Mouse (Mus musculus): ENCODE data around the gene Fmnl2. TPM values are rescaled to one million over a fixed set of nuclear protein-coding genes. Genes with fewer than 3 reads are reported as not detected.

Fmnl2 gene
- polyA plus RNA-seq, 1 experiment from 2014 or later = 11.2 TPM

DNA sequence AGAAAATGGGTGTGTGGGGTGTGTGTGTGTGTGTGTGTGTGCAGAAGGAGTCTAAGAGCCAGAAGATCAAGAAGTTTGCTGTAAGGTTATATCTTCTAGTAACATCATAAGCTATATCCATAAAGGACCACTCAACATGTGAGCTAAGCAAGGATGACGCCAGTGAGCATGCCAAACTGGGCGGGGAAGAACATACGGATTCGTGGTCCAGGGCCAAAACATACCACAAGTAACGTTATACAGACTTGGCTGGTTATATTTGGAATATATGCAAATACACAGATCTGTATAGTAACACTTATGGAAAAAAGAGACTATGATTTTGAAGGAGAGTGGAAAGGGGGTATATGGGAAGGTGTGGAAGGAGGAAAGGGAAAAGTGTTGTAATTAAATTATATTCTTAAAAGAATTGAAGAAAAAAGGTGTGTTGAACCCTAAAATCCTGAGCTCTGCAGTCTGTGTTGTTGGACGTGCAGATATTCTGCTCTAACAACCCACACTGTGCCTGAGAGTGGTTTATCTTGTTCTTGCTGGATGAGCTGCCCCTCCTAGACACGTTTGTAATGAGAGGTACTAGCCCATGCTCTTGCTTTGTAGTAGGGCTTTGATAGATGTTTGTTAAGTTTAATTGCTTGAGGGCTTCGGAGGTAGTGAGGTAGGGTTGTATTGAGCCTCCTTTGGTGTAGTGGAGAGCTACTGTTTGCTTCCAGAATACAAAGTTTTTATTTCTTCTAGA lies 45.7 kb downstream of the Fmnl2 start:
- no peaks in the 10 kb centered on the region for H3K9me3 ChIP-seq (ENCODE audit: control insufficient read depth, low read length)
- no peaks in the 10 kb centered on the region for H3K36me3 ChIP-seq (ENCODE audit: control insufficient read depth, insufficient read depth, low read length)
- ATAC-seq (ENCODE audit: insufficient number of reproducible peaks, low FRiP score, low TSS enrichment, low read depth) (no peak), DNase-seq (ENCODE audit: low spot score) (no peak)
- H3K4me2 ChIP-seq (ENCODE audit: low read depth, severe bottlenecking) = no peak overlapping the region
- 67% methylated on average over 8 of the region's 8 CpGs for WGBS
- peaks cover 7% of the 10 kb centered on the region for H3K4me1 ChIP-seq (ENCODE audit: control insufficient read depth, insufficient read depth, low read length)
- H3K4me3 ChIP-seq (ENCODE audit: low read depth, low read length) = no peak overlapping the region
- H3K27ac ChIP-seq (replicated peaks; ENCODE audit: low read depth, low read length) = no peak overlapping the region
- H3K27me3 ChIP-seq (ENCODE audit: control insufficient read depth, insufficient read depth, low read length) = no peaks in the 10 kb centered on the region
- H3K9ac ChIP-seq (ENCODE audit: low read length) = no peak overlapping the region

DNA sequence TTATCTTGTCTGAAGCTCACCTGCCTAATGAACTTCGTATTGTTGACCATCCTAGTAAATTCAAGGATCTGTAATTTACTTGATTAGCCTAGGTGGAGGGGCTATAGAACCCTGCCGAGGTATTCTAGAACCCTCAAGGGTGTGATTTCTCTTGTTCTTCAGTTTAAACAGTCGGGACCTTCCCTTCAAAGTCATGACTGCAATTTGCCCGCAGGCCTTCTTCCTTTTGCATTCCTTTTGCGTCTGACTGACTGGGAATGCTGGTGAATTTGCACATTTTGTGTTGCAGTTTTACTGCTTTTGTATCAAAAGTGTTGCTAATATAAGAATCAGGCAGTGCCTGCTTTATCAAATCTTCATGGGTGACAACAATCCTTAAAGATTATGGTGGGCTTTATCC lies 46.9 kb downstream of the Fmnl2 start:
- DNase-seq (ENCODE audit: low spot score) (no peak), ATAC-seq (ENCODE audit: insufficient number of reproducible peaks, low FRiP score, low TSS enrichment, low read depth) (no peak)
- peaks cover 7% of the 10 kb centered on the region; the same call in 1 of the 2 replicates for H3K4me1 ChIP-seq (ENCODE audit: control insufficient read depth, insufficient read depth, low read length)
- H3K27me3 ChIP-seq (ENCODE audit: control insufficient read depth, insufficient read depth, low read length) = no peaks in the 10 kb centered on the region
- no peaks in the 10 kb centered on the region for H3K36me3 ChIP-seq (ENCODE audit: control insufficient read depth, insufficient read depth, low read length)
- 60% methylated on average over 5 of the region's 5 CpGs for WGBS
- H3K4me3 ChIP-seq (ENCODE audit: low read depth, low read length) = no peak overlapping the region
- H3K4me2 ChIP-seq (ENCODE audit: low read depth, severe bottlenecking) = no peak overlapping the region
- H3K9ac ChIP-seq (ENCODE audit: low read length) = no peak overlapping the region
- no peaks in the 10 kb centered on the region for H3K9me3 ChIP-seq (ENCODE audit: control insufficient read depth, low read length)
- no peak overlapping the region for H3K27ac ChIP-seq (replicated peaks; ENCODE audit: low read depth, low read length)

DNA sequence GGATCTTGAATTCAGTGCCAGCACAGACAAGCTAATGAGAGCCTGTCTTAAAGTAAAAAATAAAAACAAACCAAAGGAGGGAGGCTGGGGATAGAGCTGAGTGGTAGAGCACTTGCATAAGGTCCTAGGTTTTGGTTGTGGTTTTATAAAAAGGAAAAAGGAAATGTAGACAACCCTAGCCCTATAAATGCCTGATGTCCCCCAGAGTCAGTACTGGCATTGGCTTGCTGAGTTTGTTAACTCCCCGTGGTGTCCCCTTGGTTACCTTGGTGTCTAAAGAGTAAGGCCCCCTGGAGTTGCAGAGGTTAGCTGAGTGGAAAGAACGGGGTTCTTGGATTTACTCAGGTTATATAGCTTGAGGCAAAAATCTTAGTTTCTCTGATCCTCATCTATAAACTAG lies 55.7 kb downstream of the Fmnl2 start:
- H3K27ac ChIP-seq (replicated peaks; ENCODE audit: low read depth, low read length) = no peak overlapping the region
- DNase-seq (ENCODE audit: low spot score) = no peak
- H3K9me3 ChIP-seq (ENCODE audit: control insufficient read depth, low read length) = no peaks in the 10 kb centered on the region
- H3K4me3 ChIP-seq (ENCODE audit: low read depth, low read length) = no peak overlapping the region
- H3K4me2 ChIP-seq (ENCODE audit: low read depth, severe bottlenecking) = no peak overlapping the region
- H3K27me3 ChIP-seq (ENCODE audit: control insufficient read depth, insufficient read depth, low read length) = no peaks in the 10 kb centered on the region
- ATAC-seq (ENCODE audit: insufficient number of reproducible peaks, low FRiP score, low TSS enrichment, low read depth) = no peak
- H3K36me3 ChIP-seq (ENCODE audit: control insufficient read depth, insufficient read depth, low read length) = no peaks in the 10 kb centered on the region
- WGBS = 19% methylated on average over 2 of the region's 2 CpGs
- H3K4me1 ChIP-seq (ENCODE audit: control insufficient read depth, insufficient read depth, low read length) = peaks cover 7% of the 10 kb centered on the region; the same call in 1 of the 2 replicates
- no peak overlapping the region for H3K9ac ChIP-seq (ENCODE audit: low read length)

DNA sequence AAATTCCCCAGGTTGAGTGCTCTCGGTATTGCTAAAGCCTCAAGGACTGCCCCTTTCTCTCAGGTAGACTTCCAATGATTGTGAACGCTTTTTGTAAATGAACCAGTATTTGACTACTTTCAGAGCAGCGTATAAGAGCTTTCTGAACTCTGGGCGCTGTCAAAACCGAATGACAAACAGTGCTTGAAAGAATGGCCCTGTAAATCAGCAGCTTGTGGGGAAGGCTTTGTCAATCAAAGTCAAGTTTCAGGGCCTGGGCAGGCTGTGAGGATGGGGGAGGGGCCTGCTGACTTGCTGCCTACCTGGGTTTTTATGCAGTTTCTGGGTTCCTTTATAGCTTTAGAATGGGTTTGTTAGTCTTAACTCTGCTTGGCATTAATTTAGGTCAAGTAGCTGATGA lies 56.1 kb downstream of the Fmnl2 start:
- Histone ChIP-seq H3K4me2 (ENCODE audit: low read depth, severe bottlenecking) (no peak overlapping the region), H3K36me3 (ENCODE audit: control insufficient read depth, insufficient read depth, low read length) (no peaks in the 10 kb centered on the region), H3K27me3 (ENCODE audit: control insufficient read depth, insufficient read depth, low read length) (no peaks in the 10 kb centered on the region), H3K9me3 (ENCODE audit: control insufficient read depth, low read length) (no peaks in the 10 kb centered on the region), H3K27ac (replicated peaks; ENCODE audit: low read depth, low read length) (no peak overlapping the region), H3K4me1 (ENCODE audit: control insufficient read depth, insufficient read depth, low read length) (peaks cover 7% of the 10 kb centered on the region; the same call in 1 of the 2 replicates), H3K9ac (ENCODE audit: low read length) (no peak overlapping the region), H3K4me3 (ENCODE audit: low read depth, low read length) (no peak overlapping the region)
- WGBS = 20% methylated on average over 5 of the region's 5 CpGs
- ATAC-seq (ENCODE audit: insufficient number of reproducible peaks, low FRiP score, low TSS enrichment, low read depth) = no peak
- DNase-seq (ENCODE audit: low spot score) = peak; percentile 31

DNA sequence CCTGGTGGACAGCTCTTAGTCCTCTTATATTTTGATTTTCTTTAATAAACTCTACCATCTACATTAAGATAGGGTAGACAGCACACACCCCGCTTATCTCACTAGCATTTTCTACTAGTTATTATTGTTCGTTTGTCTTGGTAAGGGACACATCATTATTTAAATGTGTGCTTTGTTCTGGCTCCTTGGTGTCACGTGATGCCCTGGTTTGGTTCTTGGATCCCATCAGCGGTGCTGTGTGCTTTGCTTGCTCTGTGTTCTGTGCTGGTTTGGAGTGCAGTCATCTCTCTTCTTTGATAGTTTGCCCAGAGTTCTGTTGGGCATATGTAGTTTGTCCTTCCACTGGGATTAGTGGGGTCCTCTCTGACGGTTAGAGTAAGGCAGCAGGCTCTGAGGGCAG lies 57.9 kb downstream of the Fmnl2 start:
- Histone ChIP-seq H3K4me2 (ENCODE audit: low read depth, severe bottlenecking) (no peak overlapping the region), H3K27ac (replicated peaks; ENCODE audit: low read depth, low read length) (no peak overlapping the region), H3K4me3 (ENCODE audit: low read depth, low read length) (no peak overlapping the region), H3K36me3 (ENCODE audit: control insufficient read depth, insufficient read depth, low read length) (no peaks in the 10 kb centered on the region), H3K4me1 (ENCODE audit: control insufficient read depth, insufficient read depth, low read length) (peaks cover 7% of the 10 kb centered on the region; the same call in 1 of the 2 replicates), H3K9ac (ENCODE audit: low read length) (no peak overlapping the region), H3K27me3 (ENCODE audit: control insufficient read depth, insufficient read depth, low read length) (no peaks in the 10 kb centered on the region), H3K9me3 (ENCODE audit: control insufficient read depth, low read length) (no peaks in the 10 kb centered on the region)
- WGBS = 83% methylated on average over 5 of the region's 5 CpGs
- ATAC-seq (ENCODE audit: insufficient number of reproducible peaks, low FRiP score, low TSS enrichment, low read depth) = no peak
- DNase-seq (ENCODE audit: low spot score) = no peak

DNA sequence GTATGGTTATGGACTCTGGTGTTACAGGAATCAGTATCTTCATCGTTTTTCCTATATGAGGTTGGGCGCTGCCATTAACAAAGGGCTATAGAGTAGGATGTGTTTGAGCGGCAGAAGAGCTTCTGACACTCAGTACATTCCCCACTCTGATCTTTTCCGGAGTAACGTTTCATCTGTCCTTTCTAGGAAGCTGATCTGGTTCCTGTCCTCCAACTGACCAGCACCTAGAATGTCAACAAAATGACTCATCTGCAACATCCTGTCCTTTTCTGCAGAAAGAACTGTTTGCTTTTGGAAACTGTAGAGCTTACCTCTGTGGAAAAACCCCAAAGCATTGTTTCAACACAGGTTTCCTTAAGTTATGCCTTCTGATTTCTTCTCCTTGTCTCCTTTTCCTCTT lies 60.4 kb downstream of the Fmnl2 start:
- ATAC-seq (ENCODE audit: insufficient number of reproducible peaks, low FRiP score, low TSS enrichment, low read depth) = no peak
- no peak overlapping the region for H3K4me3 ChIP-seq (ENCODE audit: low read depth, low read length)
- H3K27ac ChIP-seq (replicated peaks; ENCODE audit: low read depth, low read length) = no peak overlapping the region
- no peaks in the 10 kb centered on the region for H3K36me3 ChIP-seq (ENCODE audit: control insufficient read depth, insufficient read depth, low read length)
- no peak for DNase-seq (ENCODE audit: low spot score)
- H3K4me2 ChIP-seq (ENCODE audit: low read depth, severe bottlenecking) = no peak overlapping the region
- peaks cover 7% of the 10 kb centered on the region; the same call in 1 of the 2 replicates for H3K4me1 ChIP-seq (ENCODE audit: control insufficient read depth, insufficient read depth, low read length)
- 83% methylated on average over 5 of the region's 5 CpGs for WGBS
- no peaks in the 10 kb centered on the region for H3K9me3 ChIP-seq (ENCODE audit: control insufficient read depth, low read length)
- no peak overlapping the region for H3K9ac ChIP-seq (ENCODE audit: low read length)
- H3K27me3 ChIP-seq (ENCODE audit: control insufficient read depth, insufficient read depth, low read length) = no peaks in the 10 kb centered on the region

DNA sequence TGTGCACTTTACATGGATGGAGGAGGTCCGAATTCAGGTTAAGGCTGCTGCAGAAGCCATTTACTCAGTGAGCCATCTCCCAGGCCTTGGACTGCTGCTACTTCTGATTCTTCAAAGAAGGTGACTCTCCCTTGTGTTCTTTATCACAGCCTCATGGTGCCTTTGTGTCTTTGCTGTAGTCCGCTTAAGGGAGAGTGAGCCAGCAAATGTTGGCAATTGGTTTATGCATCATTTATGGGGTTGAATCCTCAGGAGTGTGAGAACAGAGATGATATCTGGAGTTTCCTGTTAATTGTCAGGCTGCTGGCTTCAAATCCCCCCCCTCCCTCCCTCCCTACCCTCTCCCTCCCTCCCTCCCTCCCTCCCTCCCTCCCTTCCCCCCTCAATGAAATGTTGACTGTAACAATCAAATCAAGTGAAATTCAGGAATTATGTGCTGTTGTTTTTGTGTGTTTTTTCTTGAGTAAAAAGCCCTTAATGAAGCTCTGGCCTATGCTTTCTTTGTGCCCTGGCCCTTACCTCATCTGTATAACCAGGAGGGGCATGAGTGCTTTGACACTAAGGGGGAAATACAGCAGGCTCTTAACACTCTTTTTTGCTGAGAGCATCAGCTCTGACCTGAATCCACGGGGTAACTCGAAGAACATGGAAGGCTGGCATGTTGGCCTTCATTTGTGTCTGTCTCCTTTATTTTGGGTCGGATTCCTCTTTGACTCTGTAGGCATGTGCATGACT lies 63.2 kb downstream of the Fmnl2 start:
- no peak for DNase-seq (ENCODE audit: low spot score)
- no peak overlapping the region for H3K9ac ChIP-seq (ENCODE audit: low read length)
- H3K4me1 ChIP-seq (ENCODE audit: control insufficient read depth, insufficient read depth, low read length) = no peaks in the 10 kb centered on the region
- H3K4me2 ChIP-seq (ENCODE audit: low read depth, severe bottlenecking) = no peak overlapping the region
- no peaks in the 10 kb centered on the region for H3K9me3 ChIP-seq (ENCODE audit: control insufficient read depth, low read length)
- ATAC-seq (ENCODE audit: insufficient number of reproducible peaks, low FRiP score, low TSS enrichment, low read depth) = no peak
- 90% methylated on average over 5 of the region's 5 CpGs for WGBS
- H3K27ac ChIP-seq (replicated peaks; ENCODE audit: low read depth, low read length) = no peak overlapping the region
- no peak overlapping the region for H3K4me3 ChIP-seq (ENCODE audit: low read depth, low read length)
- H3K36me3 ChIP-seq (ENCODE audit: control insufficient read depth, insufficient read depth, low read length) = no peaks in the 10 kb centered on the region
- no peaks in the 10 kb centered on the region for H3K27me3 ChIP-seq (ENCODE audit: control insufficient read depth, insufficient read depth, low read length)

DNA sequence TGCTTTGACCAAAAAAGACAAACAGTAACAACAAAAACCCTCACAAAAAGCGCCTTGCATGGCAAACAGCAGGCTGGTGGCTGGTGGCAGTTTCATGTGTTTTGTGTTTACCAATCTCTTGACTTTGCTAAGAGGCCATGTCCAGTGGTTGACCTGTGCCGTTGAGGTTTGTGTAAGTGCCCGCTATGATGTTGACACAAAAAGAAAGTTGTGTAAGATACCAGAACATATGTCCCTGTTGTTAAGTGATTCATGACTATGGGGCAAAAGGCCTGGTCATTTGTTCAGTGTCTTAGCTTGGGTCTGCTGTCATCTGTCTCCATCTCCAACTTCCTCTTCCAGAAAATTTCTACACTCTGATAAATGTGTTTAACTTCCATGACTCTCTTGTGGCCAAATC lies 67.4 kb downstream of the Fmnl2 start:
- Histone ChIP-seq H3K27ac (replicated peaks; ENCODE audit: low read depth, low read length) (no peak overlapping the region), H3K36me3 (ENCODE audit: control insufficient read depth, insufficient read depth, low read length) (no peaks in the 10 kb centered on the region), H3K9ac (ENCODE audit: low read length) (no peak overlapping the region), H3K27me3 (ENCODE audit: control insufficient read depth, insufficient read depth, low read length) (no peaks in the 10 kb centered on the region), H3K4me2 (ENCODE audit: low read depth, severe bottlenecking) (no peak overlapping the region), H3K4me3 (ENCODE audit: low read depth, low read length) (no peak overlapping the region), H3K9me3 (ENCODE audit: control insufficient read depth, low read length) (no peaks in the 10 kb centered on the region), H3K4me1 (ENCODE audit: control insufficient read depth, insufficient read depth, low read length) (peaks cover 10% of the 10 kb centered on the region)
- ATAC-seq (ENCODE audit: insufficient number of reproducible peaks, low FRiP score, low TSS enrichment, low read depth) (no peak), DNase-seq (ENCODE audit: low spot score) (no peak)
- WGBS = 81% methylated on average over 3 of the region's 3 CpGs

Data from limb, embryonic 11.5 days (tissue).